Mouse (Mus musculus) left cerebral cortex, adult 9 months (tissue): ENCODE measurements at regions not wholly inside any gene's neighbourhood (a gene's known extent, or its start where the extent isn't known, plus 50 kb on each side); places are given as distances from the start of the nearest gene placed in this dataset.
A peak's percentile ranks its signal among the peaks of the same experiment; 100 is the strongest.

Source experiments
- DNase-seq, 2 experiments: peaks; one replicate each; pipeline ENCODE4 v3.0.0; 2022; ENCODE audit warnings: low spot score in 2 of 2

- DNase-seq = no peak
Observed at GRCm38 (mm10) chr9:120628794-120629560, 57.7 kb downstream of the Rpl14 start.

DNA sequence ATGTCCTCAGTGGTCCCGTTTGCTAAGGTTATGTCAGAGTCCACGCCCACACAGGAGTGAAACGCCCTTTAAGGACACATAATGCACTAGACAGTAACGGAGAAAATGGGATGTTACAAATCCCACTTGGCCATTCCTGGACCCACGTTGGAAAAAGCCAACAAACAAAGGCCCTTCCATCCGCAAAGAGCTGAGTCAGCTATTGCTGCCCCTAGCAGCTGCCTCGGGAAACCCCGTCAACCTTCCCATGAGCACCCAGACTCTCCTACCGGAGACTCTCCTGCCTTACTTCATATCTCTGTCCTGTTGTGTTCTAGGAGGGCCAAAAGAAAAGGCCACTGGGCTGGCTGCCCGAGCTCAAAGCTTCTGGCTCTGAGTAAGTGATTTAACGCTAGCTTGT, 58.4 kb downstream of the Rpl14 start:
- DNase-seq = no peak

DNA sequence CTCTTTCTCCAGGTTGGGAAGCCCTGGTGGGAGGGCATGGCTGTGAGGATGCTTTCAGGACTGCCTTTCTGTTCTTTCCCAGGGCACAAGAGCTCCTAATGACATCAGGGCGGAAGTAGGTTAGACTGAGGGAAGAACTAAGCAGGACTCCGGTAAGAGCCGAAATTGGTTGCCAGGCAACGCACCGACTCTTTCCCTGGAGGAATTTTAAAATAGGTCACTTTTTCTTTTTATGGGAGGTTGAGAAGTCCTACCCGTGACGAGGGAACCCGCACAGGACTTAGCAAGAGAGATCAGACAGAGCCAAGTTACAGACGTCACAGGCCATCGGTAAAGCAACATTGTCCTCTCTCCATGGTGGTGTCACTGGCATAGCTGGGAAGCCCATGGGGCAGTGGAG, 61.6 kb downstream of the Rpl14 start:
- DNase-seq = peak; percentile 28 to 63

GRCm38 (mm10) chr9:120642656-120643055, 71.4 kb downstream of the Rpl14 start:
- DNase-seq = no peak

- peak in 1 of 2 experiments; percentile 44 for DNase-seq
Observed at GRCm38 (mm10) chr9:120643371-120643770, 72.1 kb downstream of the Rpl14 start.

GRCm38 (mm10) chr9:120645776-120646175, 74.5 kb downstream of the Rpl14 start:
- DNase-seq = no peak

DNA sequence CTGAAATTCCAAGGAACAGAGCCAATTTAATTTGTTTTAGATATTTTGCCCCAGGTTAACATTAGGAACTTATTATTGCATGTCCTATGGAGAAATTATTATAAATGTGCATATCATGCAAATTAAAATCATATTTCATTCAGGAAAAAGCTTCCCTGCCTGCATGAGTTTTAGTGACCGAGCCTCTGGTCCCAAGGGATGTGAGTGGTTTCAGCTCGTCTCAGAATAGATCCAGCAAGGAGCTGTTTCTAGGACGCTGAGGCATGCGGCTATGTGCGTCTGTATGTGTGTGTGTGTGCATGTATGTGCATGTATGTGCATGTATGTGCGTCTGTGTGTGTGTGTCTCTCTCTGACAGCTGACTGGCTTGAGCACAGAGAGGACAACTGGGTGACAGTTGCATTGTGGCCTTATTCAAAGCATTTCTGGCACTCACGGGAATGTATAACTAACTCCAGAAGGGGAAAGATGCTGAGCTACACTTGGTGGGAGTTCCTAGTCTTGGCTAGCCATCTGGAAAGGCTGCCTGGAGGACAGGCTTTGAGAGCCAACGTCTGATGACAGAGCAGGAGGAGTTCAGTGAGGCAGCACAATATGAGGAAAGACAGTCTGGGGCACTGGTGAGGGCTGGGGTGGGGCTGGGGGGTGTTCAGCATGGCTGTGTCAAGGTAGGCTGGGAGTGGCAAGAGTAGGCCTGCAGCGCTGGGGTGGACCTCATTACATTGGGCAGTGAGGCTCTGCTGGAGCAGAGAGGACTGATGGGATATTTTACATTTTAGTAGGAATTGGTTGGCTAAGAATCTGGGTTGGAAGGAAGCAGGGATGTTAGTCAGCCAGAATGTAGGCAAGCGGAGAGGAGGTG, 75.8 kb downstream of the Rpl14 start:
- peak in 1 of 2 experiments; percentile 14 for DNase-seq

DNA sequence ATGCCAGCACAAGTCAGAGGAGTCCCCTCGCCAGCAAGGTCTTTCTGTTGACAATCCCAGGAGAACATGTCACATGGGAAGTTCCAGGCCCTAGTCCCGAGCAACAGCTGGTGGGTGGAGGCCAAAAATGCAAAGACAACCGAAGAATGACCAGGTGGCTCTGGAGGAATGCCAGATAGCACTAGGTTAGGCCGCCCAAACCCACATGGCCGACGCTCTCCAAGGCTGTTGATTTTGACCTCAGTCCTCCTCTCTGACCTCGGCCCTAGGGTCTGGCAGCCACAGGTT, 76.4 kb downstream of the Rpl14 start:
- no peak for DNase-seq

GRCm38 (mm10) chr9:120652733-120653132, 81.5 kb downstream of the Rpl14 start:
- DNase-seq = no peak

GRCm38 (mm10) chr9:120653170-120653569, 81.9 kb downstream of the Rpl14 start:
- DNase-seq = no peak

- no peak for DNase-seq
Observed at GRCm38 (mm10) chr9:120654736-120655135, 83.5 kb downstream of the Rpl14 start.

DNA sequence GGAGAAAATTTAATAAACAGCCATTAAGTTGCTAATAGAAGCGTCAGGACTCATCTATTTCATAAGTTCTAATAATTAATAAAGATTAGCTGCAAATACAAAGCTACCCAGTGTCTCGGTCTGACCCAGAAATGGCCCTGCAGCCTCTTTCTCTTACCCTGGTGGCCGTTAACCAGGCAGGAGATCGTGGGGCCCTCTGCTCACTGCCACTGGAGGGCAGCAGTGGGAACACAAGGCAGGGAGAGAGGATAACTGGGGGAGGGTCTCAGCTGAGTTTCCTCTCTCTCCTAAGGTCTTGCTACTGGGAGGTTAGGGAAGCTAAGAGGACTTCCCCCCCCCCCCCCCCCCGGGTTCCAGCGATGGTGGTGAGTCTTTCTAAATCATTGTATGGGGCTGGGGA, 85.7 kb downstream of the Rpl14 start:
- DNase-seq = no peak

GRCm38 (mm10) chr9:120657786-120658185, 86.5 kb downstream of the Rpl14 start:
- DNase-seq = no peak

DNA sequence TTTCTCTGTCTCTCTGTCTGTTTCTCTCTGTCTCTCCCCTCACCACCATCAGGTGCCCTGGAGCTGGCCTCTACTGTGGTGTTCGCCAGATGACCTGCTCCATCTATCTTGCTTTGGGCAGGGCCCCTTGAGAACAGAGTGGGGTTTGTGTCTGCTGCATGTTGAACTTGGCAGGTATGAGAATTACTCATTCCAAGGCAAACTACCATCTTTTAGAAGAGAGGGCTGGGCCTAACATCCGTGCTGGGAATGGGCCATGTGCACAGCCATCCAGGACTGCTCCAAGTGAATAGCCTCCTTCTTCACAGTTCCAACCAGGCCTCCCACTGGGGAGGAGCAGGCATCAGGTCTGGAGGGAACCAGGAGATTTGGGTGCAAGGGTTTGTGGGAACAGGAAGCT, 87.3 kb downstream of the Rpl14 start:
- no peak for DNase-seq

- DNase-seq = no peak
Observed at GRCm38 (mm10) chr9:120661226-120661625, 90.0 kb downstream of the Rpl14 start.

GRCm38 (mm10) chr9:120661641-120662227, 90.5 kb downstream of the Rpl14 start:
- DNase-seq = no peak

- no peak for DNase-seq
Observed at GRCm38 (mm10) chr9:120663181-120663580, 91.9 kb downstream of the Rpl14 start.

GRCm38 (mm10) chr9:120664086-120664485, 92.8 kb downstream of the Rpl14 start:
- no peak for DNase-seq

DNA sequence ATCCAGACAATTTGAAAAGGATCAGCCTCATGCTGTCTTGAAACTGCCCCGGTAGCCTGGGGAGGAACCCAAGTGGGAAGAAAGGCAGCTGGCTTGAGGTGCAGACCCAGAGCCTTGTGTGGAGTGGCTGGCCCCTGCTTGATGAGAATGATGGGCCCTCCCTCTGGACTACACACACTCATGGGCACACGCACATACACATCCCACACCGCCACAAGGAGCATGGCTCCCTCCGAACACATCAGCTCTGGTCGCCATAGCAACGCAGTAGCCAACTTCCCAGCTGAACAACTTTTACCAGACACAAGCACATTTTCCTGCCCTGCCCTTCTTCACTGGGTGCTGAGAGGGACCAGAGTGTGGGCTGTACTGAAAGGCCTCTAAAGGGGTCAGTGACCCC, 101.2 kb downstream of the Rpl14 start:
- peak in 1 of 2 experiments; percentile 46 for DNase-seq

- no peak for DNase-seq
Observed at GRCm38 (mm10) chr9:120674855-120675254, 103.6 kb downstream of the Rpl14 start.

DNA sequence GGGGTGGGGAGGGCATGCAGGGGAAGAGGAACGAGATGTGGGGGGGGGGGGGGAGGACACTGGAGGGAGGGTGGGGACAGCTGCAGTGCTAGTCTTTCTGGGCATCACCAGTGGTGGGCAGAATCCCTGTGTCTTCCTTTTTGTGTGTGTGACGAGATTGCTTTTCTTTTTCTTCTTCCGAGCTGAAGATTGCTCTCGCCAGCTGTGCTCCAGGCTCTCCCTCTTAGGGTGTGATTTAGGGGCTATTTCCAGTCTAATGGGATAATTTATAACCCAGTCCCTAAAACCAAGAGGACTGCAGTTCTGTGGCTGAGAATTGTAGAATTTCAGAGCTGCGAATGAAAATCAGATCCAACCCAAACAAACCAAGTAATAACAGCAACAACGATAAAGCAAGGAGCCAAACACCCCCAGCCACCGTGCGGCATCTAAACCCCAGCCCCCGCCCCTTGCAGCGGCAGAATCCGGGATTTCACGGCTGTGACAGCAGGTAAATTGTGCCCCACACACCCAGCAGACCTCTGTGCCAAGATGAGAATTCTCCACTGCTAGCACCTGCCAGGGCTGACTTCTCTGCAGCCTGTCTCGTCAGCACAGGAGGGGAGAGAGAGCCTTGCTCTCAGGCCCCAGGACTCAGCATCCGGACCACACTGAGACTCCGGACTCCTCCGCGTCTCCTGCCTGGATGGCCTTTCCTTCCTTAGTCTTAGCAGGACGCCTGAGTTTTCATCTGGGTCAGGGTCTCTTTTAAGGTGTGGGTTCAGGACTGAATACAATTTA, 104.3 kb downstream of the Rpl14 start:
- no peak for DNase-seq

DNA sequence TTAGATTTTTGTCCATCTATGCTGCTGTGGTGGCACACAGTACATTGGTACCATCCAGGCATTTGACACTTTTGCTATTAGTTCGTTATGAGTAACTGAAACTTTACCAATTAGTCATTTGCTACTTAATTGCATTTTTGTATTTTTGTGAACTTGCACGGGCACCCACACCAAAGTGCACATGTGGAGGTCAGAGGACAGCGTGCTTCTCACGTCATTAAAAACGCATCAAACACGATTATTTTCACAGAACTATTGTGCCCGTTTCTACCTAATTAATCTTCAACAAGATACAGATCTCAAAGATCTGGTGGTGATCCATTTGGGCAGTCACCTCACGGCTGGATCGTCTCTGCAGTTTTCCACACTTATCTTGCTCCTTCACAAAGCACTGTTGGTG, 105.1 kb downstream of the Rpl14 start:
- no peak for DNase-seq
